Mouse (Mus musculus): ENCODE measurements around the gene Tpp1.
A peak's percentile ranks its signal among the peaks of the same experiment; 100 is the strongest.

Gene Tpp1

GRCm38 (mm10) chr7:105726144-105726979 lies 25.7 kb downstream of the Tpp1 start:
- DNase-seq: peak; percentile 54

- DNase-seq: no peak
These were observed 30.1 kb downstream of the Tpp1 start for GRCm38 (mm10) chr7:105721916-105722315.

GRCm38 (mm10) chr7:105715366-105715765 lies 36.7 kb downstream of the Tpp1 start:
- DNase-seq: no peak

GRCm38 (mm10) chr7:105708733-105709132 lies 43.3 kb downstream of the Tpp1 start:
- DNase-seq: no peak

GRCm38 (mm10) chr7:105703816-105704215 lies 48.2 kb downstream of the Tpp1 start:
- DNase-seq: peak; percentile 28

- no peak for DNase-seq
These were observed 48.9 kb downstream of the Tpp1 start for GRCm38 (mm10) chr7:105703184-105703583.

Data from cerebellum, adult 11 months (tissue).